Mouse (Mus musculus): ENCODE results near the gene Zfp985.
"Not testable (repeated sequence)": the region's sequence is repeated elsewhere in the genome, so short reads cannot be mapped to it uniquely, and the experiment has no call there.

Zfp985 gene

GRCm38 (mm10) chr4:147606511-147606910, 53.4 kb downstream of the Zfp985 start:
- DNase-seq: not testable (repeated sequence)

- DNase-seq: not testable (repeated sequence)
These were observed 80.8 kb downstream of the Zfp985 start for GRCm38 (mm10) chr4:147633818-147634262.
